Mouse (Mus musculus) gonadal fat pad, adult 2 months (tissue): ENCODE measurements around the gene 4930595D18Rik. TPM values are rescaled to one million over a fixed set of nuclear protein-coding genes. Genes with fewer than 3 reads are reported as not detected.

Experiments used
- DNase-seq: peaks from one replicate; pipeline ENCODE4 v3.0.0-alpha.2; 2012; ENCODE audit warnings: low read depth
- polyA plus RNA-seq: library from polyadenylated mRNA; depleted of rRNA; stranded (reverse); fragments of >200 nt; gene quantifications from 2 replicates; pipeline ENCODE4 v1.2.3, GENCODE M21; 2012

The 4930595D18Rik gene
- polyA plus RNA-seq, 1 experiment, result not detected

- no peak for DNase-seq
Observed at GRCm38 (mm10) chr12:111165831-111166591, 18.3 kb downstream of the 4930595D18Rik start, which contains the start of gene Traf3. TSS of gene Traf3 (plus strand) at chr12:111166370.

DNA sequence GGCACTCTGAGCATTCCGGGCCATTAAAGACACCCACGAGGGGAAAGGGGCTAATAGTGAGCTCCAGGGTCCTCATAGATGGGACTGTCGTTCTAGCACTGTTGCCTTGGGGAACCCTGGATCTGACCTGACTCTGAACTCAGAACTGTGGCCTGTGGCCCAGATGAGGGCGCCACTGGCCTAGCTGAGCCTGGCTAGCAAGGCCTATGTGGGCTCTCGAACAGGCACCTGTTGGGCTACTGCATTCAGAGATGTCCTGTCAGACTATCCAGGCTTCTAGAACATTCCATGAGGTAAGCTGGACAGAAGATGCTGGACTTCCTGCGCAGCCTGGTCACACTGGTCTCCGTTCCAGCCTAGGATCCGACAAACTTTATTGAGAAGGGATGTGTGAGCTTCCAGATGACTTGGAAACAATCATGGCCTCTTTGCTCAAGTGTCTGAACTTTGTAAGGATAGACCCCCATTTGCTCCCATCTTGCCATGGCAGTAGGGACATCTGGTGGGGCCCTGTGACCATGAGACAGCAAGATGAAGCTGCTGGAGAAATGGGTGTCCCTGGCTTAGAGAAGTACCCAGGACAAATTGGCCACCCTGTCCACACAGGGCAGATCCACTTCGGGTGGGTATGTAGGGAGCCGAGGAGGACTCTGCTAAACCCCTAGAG is 19.0 kb downstream of the 4930595D18Rik start:
- DNase-seq, result no peak

DNA sequence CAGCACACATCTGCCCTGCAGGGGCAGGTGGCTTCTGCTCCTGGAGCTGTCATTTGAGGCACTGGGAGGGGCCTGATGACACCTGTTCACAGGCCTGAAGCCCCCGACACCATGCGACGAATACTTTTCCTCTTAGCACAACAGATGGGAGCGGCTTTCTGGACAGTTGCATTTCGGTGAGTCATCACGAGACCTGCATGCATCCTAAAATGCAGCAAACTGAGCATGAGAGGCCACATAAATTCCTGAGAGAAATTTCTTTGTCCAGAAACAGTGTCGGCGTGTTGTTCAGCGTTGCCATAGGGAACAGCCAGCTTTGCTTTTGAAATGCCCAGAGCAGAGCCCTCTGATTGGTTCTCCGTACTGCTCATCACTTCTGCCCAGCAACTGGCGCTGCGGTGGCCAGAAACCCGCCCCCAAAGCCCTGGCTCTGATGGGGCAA is 20.0 kb downstream of the 4930595D18Rik start:
- no peak for DNase-seq

- DNase-seq, result no peak
Observed at GRCm38 (mm10) chr12:111162312-111163061, 21.8 kb downstream of the 4930595D18Rik start.

DNA sequence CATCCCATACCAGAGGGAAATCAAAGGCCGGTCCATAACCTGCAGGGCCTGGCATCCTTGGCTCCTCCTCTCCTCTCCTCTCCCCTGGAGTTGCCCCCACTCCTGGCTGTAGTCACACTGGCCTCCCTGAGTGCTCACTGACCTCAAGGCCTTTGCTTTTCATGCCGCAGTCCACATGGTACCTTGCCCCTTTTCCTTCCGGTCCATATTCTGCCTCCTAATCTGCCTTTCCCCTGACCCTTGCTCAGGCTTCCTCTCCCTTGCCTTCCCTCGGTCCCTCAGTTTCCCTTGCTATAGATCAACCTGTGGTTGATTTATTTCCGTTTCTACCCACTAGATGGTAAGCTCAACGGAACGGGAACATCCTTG is 22.4 kb downstream of the 4930595D18Rik start:
- no peak for DNase-seq

DNA sequence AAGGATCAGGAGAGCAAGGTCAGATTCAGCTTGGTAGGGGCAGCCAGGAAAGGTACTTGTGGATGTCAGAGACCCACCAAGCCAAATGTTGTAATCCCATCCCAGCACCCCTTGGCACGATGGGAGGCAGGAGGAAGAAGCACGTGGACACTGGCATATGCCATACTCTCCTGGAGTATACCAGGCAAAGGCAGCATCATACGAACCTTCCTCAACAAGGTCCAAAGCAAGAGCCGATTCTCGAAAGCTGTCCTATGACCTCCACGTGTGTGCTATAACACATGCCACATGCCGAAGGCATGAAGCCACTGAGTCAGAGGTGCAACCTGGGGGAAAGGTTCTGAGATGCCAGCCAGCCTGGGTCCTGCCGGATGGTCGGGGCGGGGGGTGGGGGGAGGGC is 23.4 kb downstream of the 4930595D18Rik start:
- no peak for DNase-seq

- no peak for DNase-seq
Observed at GRCm38 (mm10) chr12:111159659-111160428, 24.4 kb downstream of the 4930595D18Rik start.

- no peak for DNase-seq
Observed at GRCm38 (mm10) chr12:111155756-111156155, 28.5 kb downstream of the 4930595D18Rik start.

DNA sequence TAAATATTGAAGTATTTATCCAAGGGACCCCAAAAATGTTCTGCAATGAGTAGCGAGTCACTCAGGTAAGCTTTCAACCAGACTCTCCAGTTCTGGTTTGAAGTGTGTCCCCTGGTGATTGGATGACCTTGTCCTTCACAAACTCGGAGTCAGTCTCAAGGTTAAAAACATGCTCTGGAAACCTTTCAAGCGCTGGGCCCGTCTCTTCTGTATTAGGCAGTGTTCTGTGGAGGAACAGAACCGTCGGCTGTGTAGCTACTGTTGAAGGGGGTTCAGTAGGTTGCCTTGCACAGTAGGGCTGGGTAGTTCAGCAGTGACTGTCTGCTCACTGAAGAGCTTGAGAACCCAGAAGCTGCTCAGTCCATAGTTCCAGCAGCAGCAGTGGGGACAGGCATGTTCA is 29.6 kb downstream of the 4930595D18Rik start:
- no peak for DNase-seq

DNA sequence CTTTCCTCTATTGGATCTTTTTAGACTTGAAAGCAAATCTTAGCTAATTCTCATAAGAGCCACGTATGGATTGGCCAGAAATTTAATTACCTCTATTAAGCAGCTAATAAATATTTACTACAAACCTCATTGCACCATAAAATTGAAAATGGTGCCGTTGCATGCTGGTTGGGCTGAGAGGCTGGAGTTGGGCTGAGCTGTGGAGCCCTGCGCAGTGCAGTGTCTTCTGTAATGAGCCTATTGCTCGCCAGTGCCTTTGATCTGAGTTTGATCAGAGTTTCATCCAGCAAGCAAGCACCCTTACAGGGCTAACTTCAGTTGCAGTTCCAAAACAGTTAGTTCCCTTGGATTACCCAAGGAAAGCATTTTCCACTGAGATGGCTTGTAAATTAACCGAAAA is 30.3 kb downstream of the 4930595D18Rik start:
- no peak for DNase-seq

GRCm38 (mm10) chr12:111152981-111153710 is 31.1 kb downstream of the 4930595D18Rik start:
- no peak for DNase-seq

DNA sequence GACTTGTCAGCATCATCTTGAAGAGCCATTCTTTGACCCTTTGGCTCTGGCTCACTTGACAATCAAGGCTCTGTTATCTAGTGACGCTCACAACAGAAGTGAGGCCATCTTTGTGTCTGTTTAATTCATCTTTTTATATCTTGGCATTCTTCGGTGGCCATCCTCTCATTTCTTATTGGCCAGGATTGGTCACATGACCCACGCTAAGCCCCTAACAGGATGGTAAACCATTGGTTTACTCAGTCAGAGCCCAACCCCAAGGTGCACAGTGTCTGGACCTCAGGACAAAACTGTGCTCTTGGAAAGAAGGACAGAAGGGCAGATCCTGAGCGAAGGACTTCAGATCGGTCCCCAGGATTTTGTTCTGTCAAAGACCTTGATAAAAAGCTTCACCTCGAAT is 31.7 kb downstream of the 4930595D18Rik start:
- no peak for DNase-seq

GRCm38 (mm10) chr12:111151422-111152156 is 32.7 kb downstream of the 4930595D18Rik start:
- DNase-seq, result no peak

DNA sequence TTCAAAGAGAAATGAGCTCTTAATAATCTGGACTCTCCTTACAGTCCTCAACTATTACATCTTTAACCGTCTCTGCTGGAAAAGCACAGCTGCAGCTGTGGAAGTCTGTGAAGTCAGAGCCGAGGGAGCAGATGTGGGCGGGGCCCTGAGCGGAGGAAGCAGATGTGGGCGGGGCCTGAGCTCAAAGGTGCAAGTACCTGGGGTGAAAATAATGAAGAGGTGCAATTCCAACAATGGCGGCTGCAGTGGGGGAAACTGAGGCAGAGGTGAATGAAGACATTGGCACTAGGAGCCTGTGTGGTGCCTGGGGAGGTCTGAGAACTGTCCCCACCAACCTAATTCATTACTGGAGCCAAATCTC is 34.1 kb downstream of the 4930595D18Rik start:
- DNase-seq, result no peak

DNA sequence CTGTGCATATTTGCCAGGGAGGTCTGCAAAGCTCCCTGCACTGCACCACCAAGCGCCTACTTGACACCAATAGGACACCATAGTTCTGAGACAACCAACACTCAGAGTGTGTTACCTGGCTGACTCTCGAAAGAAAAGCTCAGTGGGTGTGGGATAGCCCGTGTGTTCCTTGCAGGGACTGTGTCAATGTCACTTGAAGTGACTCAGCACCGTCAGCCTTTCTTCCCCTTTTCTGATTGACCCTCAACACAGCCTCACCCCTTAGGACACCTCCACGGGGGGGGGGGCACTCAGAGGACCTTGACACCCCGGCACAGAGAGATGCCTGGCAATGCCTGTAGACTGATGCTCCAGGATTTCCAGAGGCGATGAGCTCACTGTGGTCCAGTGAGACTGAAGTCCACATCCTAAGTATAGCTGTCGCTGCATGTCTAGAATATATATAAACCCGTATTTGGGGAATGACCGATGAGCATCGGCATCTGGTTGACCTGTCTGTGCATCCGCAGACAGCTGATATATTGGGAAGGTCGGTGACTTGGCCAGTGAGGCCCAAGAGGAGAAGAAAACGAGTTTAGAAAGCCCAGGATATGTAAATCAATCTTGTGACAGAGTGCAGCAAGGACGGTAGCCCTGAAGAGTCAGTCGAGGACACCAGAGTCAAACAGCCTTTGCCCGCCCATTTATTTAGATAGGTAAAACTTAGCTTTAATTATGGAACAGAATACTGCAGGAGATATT is 34.6 kb downstream of the 4930595D18Rik start:
- no peak for DNase-seq

DNA sequence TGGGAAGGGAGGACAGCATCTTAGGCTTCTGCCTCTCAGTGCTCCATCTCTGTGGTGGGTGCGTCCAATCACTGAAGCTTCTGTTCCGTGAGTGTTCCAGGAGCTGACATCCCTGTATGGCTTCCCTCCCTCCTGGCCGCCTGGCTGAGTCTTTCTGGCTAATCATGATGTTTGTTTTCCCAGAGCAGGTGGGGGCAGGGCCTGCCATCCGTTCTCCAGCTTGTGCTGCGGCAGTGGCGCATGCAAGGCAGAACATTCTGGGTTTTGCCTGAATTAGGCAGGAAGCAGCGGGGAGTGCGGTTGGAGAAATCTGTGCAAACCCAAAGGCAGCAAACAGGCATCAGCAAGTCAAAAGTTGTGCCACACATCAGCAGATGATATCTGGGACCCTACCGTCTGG is 39.0 kb downstream of the 4930595D18Rik start:
- no peak for DNase-seq

DNA sequence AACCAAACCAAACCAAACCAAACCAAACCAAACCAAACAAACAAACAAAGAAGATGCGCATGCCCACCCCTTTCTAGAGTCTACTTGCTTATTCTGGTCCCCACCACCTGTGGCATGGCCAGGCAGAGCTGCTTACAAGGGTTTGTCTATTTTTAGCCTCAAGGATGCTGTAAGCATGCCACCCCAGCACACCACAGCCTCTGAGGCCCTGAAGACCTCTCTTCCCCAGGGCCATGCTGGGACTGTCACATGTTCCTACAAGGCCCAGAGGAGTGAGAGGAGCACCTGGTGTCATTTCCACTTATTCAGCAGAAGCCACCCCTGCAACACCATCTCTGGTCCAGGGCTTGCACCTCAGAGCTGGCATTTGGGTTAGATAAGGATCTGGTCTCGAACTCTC is 39.7 kb downstream of the 4930595D18Rik start:
- DNase-seq, result no peak

- no peak for DNase-seq
Observed at GRCm38 (mm10) chr12:111143509-111144063, 40.7 kb downstream of the 4930595D18Rik start.

- no peak for DNase-seq
Observed at GRCm38 (mm10) chr12:111143005-111143508, 41.2 kb downstream of the 4930595D18Rik start.
